Mouse (Mus musculus): ENCODE measurements around the gene Slc25a28.

DNA sequence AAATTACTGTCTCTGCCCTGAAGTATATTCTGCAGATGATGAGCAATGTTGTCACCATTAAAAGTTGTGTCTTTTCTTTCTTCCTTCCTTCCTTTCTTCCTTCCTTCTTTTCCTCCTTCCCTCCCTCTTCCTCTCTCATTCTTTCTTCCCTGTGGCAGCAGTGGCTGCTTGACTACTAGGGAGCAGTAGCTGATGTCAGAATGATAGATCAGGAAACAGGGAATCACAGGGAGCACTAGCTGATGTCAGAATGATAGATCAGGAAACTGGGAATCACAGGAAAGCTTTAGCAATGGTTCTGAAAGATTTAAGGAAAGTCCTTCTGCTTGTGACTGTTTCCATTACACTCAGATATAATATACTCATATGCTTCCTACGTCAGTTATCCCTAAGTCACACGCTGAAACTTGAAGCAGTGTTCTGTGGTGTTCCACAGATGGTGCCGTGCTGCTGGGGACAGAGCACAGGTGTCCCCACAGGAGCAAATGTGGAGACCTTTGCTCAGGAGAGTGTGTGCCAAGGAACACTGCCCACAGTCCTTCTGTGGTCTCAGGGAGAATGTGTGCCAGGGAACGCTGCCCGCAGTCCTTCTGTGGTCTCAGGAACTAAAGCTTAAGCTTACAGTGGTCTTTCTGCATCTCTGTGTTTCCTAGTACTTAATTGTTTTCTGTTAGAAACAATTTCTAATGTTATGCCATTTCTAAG lies 23.1 kb upstream of the Slc25a28 start:
- TF ChIP-seq MAFK (IDR thresholded peaks at IDR 0.05; ENCODE audit: insufficient read depth, low read depth, low read length) (no peak), ZC3H11A (IDR thresholded peaks at IDR 0.05; ENCODE audit: borderline replicate concordance, low read depth, low read length) (no peak)
